Mouse (Mus musculus): ENCODE measurements around the gene Fat3. TPM values are rescaled to one million over a fixed set of nuclear protein-coding genes. Genes with fewer than 3 reads are reported as not detected.

Fat3 gene
- total RNA-seq, 2 experiments from 2014 or later, result 3.0 to 3.7 TPM

DNA sequence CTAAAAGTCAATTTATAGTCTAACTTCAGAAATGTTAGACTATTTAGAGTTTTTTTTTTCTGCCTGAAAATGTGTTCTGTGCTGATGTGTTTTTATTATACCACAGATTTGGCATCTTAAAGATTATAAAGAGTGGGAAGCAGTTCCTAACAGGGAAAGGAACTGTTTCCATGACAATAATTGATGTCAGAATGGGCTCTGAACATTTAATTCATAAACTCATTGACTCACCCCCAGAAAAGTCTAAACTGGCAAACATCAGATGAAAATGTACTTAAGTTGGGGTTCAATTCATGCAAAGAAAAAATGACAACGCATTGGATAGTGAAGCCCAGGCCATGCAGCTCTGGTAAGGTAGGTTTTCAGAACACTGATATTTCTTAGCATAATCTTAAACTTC lies 193.3 kb downstream of the Fat3 start:
- no peak for DNase-seq

DNA sequence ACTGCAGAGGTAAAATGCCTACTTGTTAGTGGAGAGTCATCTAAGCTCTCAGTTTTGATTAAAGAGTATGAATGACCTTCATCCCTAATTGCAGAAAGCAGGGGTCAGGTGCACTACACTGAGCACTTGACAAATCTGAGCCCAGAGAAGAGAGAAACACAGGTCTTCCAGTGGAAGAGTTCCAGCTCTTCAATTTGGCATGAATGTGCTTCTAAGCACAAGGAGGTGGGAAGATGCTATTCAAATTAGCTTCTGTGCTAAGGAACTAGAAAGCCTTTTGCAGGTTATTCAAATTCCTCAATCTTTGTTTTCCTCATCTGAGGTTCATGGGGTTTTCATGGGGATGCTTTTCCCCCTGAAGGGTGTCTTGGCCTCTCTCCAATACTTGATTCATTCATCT lies 194.9 kb downstream of the Fat3 start:
- DNase-seq, result no peak

DNA sequence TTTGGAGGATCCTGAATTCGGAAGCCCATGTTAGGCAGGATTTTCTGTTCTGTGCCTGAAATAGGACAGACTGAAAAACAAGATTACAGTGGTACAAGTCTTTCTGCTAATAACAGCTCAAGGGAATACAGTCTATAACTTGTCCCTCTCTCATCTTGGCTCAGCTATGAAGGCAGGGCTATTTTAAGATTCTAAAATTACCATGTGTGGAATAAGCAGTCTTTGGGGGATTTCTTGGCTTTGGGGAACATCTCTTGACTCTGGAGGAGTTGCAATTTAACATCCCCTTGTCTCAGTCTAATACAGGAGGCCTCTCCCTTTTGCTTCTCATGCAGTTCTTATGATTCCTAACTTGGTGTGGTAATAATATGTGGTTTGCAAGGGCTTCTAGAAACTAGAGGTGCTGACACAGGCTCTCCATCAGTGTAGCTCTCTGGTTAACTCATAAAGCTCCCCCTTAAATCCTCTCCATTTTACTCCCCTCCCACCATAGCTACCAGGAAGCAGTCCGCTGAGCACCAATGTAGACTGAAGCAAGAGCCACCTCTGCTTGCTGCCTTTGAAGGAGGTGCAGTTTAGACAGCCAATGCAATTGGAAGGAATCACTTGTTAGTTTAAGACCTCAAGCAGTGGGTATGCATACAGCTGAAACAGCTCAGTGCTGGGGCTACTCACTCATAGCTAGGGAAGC lies 195.5 kb downstream of the Fat3 start:
- no peak for DNase-seq

DNA sequence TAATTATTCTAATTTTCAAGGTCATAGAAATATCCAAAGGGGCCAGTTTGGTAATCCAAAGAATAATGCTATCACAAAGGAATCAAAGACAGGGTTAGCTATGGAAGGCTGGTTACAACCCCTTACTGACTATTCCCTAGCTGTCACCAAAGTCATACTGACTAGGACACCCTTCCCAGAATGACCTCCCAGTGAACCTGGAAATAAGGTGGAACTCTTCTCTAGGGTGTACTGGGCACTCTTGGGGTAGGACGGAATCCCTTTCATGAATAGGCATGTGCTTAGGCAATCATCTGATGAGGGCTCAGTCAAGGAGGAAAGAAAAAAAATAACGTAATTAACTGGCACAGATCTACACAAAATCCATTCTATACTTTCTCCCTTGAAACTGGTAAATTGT lies 196.1 kb downstream of the Fat3 start:
- no peak for DNase-seq

DNA sequence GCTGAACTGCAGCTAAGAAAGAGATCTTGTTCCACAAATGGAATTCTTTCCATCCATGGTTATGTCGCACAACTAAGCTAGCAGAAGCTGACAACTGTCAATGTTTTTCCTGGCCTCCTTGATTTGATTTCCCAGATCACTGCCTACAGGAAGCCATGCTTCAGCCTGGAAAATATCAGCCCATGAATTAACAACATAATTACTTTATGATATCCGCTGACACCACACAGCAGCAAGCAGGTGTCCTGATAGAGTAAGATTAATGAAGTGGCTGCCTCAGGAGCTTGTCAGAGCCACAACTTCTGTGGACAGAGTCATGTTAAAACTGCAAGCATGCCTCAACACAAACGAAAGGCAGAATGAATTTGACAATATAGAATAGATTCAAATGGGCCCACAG lies 198.6 kb downstream of the Fat3 start:
- DNase-seq, result no peak

DNA sequence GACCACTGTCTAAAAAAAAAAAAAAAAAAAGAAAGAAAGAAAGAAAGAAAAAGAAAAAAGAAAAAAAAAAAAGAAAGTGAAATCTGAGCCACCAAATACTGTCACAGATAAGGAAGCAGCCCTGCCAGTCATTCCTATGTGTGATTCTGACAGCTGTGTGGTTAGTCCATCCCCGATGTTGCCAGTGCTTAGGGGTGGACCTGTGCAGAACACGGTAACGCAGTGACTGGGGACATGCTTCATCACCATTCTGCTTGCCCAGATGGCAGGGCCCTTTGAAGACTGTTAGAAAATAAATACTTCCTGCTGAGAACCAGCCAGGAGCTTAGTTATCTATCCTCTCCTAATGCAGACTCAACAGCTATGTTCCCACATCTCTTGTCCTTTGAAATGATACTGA lies 203.2 kb downstream of the Fat3 start:
- no peak for DNase-seq

DNA sequence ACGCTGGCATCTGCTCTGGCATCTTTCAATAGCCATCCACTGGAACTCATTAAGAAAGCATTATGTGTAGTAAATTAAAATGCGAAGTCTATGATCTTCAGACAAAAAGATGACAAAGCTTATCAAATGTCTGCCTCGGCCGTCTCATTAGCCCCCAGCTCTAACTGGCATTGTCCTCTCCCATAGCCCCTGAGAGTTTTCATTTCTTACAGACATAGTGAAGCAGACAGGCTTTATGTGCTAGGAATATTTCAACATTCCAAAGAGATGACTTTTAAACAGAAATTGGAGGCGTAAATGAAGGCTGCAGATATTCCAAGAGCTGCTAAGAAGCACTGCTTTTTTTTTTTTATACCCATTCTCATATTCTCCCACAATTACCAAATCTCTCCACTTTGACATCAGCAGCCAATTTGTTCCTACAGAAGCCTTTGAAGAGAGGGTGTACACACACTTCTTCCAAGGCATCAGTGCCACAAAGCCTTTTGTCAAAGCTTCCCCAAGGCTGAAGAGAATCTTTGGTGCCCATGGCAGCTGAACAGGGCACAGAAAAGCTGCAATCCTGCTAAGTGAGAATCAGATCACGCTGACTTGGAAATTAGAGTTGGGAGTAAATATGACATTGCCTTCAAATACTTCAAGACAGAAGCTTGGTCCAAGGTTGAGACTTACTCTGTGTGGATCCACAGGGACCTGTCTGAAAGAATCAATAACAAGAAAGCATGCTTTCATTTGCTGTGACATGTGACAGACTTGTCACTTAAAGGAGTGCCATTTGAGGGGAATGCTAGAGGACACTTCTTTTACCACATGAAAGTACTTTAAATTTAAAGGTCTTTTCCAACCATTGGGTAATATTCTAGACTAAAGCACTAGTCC lies 206.9 kb downstream of the Fat3 start:
- no peak for DNase-seq

DNA sequence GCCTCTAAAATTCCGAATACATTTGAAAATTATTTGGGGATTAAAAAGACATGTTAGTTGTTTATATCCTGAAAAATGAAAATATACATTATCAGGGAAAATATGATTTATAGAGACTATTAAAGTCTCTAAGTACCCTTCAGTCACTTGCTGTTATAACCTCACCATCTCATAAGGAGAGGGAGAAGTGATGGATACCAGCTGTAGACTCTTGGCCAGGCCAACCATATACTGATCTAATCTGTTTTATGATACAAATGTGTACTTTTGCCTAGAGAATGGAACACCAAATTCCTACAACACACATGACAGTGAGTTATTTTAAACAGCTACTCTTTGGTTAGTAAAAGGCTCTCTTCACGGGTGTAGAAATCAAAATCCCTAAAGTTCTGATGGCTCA lies 208.6 kb downstream of the Fat3 start:
- no peak for DNase-seq

DNA sequence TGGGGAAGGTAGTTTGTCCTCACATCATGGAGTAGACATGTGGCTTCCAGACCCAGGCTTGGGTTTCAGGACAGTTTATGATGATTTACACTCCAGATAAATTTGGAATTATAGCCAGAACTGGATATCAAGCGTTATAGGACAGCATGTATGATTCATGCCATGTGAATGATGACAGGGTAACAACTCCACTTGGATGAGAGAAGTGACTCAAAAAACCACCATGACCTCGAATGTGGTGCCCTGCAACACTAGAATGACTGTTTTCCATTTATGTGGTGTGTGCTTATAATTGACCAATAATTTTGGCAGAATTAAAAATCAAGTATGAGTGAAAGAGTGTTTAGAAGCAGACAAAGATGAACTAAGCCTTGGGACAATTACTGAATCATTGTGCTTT lies 210.2 kb downstream of the Fat3 start:
- DNase-seq, result no peak

DNA sequence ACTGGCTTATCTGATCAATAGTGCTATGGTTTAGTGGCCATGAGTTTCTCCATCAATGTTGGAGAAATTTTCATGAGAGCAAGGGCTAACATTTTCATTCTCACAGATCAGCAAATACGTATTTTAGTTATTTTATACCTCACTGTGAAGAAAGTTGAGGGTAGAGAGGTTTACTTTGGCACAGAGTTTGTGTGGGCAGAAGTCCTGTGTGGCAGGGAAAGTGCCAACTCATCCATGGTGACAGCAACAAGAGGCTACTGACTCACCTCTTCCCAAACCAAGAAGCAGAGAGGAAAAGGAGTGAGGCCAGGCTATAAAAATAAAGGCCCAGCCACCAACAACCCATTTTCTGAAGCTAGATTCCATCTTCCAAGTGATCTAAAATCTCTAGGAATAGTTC lies 218.1 kb downstream of the Fat3 start:
- no peak for DNase-seq

DNA sequence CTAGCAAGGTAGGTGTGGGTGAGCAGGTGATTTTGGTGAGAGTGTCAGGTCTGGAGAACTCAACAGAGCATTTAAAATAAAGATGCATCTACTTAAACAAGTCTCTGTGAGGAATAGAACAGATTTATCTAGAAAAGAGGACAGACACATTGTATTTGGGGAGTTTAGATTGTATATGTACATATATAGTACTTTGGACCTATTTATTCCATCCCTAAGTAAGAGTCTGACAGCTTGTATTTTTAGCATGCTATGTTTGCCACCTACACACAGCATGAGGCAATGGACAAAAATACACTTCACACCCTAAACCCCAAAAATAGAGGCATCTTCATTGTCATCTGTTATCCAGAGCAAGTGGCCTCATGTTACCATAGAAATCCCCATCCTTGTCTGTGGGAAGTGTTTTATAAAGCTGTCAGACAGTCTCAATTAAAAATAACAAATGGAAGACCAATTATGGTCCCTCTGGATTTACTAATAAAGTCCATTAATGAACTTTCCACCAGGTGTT lies 218.7 kb downstream of the Fat3 start:
- no peak for DNase-seq

DNA sequence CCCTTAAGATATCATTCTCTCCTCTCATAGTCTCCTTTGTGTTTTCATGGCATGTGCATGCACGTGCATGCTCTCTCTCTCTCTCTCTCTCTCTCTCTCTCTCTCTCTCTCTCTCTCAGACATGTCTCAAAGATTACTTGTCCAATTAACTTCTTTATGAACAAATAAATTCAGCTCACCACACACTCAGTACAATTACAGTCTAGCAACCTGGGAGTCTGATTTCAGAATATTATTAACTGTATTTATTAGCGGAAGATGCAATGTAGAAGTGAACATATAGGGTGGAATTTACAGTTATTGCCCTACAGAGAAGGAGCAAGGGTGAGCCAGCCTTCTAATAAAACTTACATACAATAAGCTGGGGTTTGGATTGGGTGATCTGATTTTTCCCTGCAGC lies 225.5 kb downstream of the Fat3 start:
- DNase-seq, result no peak

DNA sequence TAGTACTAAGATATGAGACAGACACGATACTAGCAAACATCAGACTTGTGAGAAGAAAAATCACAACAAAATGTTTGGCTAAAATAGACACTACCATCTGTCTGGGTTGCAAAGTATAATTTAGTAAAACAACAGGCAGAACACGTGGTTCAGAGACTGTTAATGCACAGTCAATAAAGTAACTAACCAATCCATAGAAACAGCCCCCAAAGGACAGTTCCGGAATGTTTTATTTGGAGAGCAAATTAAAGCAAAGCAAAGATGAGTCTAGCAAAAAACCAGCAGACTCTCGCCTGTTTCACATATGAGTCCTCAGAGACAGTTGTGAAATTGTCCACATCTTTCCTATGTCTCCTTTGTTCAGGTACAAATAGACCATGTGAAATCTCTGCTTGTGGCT lies 227.0 kb downstream of the Fat3 start:
- no peak for DNase-seq

DNA sequence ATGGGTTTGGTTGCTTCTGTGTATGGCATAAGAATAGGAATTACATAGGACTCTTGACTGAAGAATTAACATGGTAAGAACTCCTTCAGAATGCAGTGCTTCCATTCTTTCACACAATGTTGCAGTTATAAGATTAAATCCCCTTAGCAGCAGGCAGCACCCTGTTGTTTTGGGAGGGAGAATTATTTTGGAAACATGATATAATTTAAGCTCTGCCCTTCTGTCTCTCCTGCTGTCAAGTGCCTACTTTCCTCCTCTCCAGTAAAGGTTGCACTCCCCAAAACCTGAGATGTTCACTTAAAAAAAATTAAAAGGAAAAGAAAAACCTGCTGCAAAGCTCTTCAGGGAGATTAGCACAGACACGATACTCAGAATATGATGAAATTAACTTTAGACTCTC lies 228.3 kb downstream of the Fat3 start:
- DNase-seq, result no peak

DNA sequence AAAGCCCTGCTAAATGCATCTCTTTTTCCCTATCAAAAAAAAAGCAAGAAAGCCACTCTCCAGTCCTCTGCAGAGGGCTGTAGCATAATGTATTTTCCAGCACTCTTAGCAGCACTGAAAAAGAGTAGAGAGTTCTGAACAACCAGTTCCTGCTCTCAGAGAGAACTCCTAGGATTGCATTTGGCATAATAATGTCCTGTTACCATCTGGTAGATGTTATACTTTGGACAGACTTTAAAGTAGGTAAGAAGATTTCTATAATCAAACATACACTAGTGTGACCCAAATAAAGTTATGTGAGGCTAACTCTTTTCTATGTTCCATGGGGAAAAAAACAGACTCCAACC lies 230.3 kb downstream of the Fat3 start:
- DNase-seq, result no peak

DNA sequence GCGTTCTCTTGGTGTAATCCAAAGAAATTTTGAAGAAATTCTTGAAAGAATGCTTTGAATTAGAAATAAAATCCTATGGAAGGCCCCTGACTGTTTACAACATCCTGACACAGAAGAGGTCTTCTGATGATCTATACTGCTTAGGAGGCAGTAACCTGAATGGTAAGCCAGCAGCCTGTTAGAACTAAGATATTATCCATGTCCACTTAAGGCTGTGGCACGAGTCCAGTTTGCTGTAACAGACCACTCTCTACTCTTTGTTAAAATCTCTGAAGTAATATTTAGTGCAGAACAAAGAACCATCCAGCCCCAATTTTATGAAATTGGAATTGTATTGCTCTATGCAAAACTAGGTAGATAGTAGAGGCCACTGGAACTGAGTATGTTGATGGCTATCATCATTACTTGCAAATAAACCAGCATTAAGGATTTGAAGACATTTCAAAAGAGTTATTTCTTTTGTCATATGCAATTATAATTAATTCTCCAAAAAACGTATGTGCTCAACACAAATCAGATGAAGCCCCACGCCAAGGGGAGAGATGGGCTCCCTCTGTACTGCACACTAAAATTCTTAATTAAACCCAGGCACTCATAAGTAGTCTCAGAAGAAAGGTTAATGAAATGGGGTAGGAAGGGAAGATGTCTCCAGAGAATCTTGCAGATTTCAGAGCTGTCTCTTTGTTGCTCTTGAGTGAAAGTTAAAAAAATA lies 230.9 kb downstream of the Fat3 start:
- no peak for DNase-seq

DNA sequence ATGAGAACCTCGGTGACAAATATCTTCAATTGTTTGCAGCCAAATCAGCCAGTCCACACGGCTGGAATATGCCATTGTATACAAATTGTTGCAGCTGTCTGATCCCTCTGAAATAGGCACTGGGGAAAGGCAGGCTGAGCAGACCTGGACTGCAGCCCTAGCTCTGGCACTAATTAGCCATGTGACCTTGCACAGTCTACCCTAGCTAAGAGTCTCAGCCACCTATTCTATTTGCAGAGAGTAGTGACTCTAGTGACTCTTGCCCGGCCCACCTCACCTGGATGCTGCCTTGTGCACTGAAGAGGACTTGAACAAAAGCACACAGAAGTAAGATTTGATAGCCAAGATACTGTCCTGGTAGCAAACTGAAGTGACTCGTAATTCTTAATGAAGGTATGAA lies 235.6 kb downstream of the Fat3 start:
- no peak for DNase-seq

DNA sequence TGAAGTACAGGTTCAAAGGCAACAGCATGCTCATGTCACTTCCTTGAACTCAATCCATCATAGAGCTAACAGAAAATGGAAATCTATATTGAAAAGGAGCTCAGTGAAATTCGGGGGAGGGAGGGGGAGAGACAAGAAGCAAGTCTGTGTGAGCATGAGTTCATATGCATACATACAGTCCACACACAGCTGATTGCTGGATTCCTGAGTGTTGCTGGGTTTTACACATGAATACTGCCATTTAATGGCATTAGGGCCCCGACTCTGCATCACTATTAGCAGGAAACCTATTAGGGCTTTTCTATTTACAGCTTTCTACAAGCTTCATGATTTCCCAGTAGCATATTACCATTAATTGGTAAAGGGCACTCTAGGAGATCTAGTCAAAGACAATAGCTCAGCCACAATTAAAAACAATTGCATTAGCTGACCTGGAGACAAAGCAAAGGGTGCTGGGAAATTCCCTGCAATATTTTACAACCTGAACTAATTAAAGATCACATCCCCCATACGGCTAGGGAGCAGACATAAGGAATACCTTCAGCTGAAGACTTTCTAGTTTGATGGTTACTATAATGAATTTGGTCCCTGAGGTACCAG lies 243.7 kb downstream of the Fat3 start:
- DNase-seq, result no peak

DNA sequence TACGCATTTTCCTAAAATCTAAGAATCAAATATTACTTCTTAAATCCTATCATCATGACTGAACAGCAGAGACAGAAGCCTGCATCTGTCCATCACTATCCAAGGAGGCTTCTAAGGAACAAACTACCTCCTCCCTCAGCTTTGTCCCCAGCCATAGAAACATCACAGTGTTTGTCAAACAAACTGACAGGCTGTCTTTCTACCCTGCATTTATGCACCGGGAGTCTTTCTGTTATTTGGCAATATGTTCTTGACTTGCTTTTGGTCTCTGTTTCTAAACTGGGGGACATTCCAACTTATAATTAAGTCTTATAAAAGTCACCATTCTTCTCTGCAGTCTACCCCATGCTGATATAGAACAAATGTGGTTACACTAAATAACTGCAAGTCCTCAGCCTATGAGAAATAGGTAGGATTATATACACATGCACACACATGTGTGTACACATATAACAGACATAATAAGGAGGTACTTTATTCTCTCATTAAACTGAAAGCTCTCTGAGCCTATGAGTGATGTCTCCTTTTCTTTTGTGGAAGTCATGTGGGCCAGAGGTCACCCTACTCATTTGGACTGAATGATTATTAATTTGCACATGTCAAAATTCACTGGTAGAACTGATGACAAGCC lies 244.4 kb downstream of the Fat3 start:
- DNase-seq, result no peak

DNA sequence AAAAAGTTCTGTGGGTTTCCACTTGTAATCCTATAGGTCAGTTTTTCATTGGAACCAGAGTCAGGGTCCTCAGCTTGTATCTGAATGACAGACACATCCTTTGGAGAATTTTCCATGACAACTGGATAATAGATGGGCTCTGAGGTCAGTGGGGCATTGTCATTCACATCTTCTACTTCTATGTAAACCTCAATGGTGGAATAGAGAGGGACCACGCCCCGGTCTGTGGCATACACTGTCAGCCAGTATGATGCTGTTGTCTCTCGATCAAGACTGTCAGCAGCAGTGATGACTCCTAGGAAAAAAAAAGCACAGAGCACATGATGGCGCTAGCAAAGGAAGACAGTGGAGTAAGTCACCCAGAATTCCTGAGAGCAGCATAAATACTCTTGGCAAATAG lies 254.3 kb downstream of the Fat3 start:
- no peak for DNase-seq

DNA sequence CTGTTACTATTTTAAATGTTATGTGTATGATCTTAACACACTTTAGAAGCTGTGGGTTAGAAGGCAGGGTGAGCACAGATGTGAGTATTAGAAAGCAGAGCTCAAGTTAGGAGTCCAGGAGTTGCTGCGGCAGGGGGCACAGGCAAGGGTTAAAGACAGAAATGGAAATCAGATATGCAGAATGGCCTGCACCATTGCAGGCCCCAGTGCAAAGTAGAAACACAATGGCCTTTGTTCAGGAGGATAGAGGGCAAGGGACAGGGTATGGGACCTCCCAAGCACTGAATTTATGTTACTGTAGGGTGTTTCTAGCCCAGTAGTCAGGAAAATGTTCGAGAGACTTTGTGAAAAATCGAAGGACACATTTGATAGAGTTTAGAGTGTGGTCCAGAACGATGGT lies 269.5 kb downstream of the Fat3 start:
- no peak for DNase-seq

DNA sequence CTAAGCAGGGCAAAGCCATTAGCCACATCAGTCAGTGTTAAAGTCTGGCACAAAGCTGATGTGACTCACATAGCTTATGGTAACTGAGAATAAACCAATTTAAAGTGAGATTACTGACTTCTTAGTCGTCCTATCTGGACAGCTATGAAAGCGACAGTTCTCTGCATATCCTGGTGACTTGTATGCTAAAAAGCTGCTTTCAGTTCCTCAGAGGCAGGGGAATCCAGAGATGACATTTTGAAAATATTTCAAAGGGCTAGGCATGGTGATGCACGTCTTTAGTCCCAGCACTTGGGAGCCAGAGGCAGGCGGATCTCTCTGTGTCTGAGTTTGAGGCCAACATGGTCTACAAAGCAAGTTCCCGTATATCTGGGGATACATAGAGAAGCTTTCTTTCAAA lies 272.2 kb downstream of the Fat3 start:
- DNase-seq, result no peak

DNA sequence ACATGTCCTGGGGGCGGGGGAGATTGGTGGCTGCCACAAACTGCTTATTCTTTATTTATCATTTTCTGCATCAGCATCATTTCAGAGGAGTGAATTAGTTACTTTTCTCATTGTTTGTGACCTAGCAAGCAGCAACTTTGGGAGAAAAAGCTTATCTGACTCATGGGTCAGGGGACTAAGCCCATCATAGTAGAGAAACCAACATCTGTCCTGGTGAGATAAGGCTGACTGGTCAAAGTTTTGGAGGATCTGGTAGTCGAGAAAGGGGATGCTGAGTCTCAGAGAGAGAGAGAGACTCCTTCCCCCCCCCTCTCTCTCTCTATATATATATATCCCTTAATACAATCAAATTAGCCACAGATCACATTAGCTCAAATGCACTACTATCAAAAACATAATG lies 273.7 kb downstream of the Fat3 start:
- DNase-seq, result no peak
